Mouse (Mus musculus) MEL (cell line): ENCODE results near the gene Veph1.

ENCODE experiments used
- BHLHE40 ChIP-seq: IDR thresholded peaks from 2 replicates; pipeline ENCODE4 v1.6.1; 2012; ENCODE audit warnings: low read depth, mild to moderate bottlenecking, inconsistent platforms, low read length, improper control_type of control experiment, borderline replicate concordance
- CTCF ChIP-seq, 3 experiments: IDR thresholded peaks in 2 of 3; conservative IDR thresholded peaks in 1 of 3; 2 replicates each; pipeline ENCODE4 v1.5.1; 2011 to 2012; ENCODE audit warnings: low read length in 3 of 3, low read depth in 2 of 3, mild to moderate bottlenecking in 2 of 3, improper control_type of control experiment in 1 of 3, inconsistent platforms in 1 of 3, mixed read lengths in 1 of 3, moderate library complexity in 1 of 3; ENCODE audit not compliant: control insufficient read depth in 1 of 3, insufficient read depth in 1 of 3, poor library complexity in 1 of 3, severe bottlenecking in 1 of 3
- EP300 ChIP-seq, 2 experiments: IDR thresholded peaks; 2 replicates each; pipeline ENCODE4 v1.6.1; 2011; ENCODE audit warnings: improper control_type of control experiment in 2 of 2, low read length in 2 of 2, low read depth in 1 of 2, mild to moderate bottlenecking in 1 of 2
- ETS1 ChIP-seq: IDR thresholded peaks from 2 replicates; pipeline ENCODE4 v1.6.1; 2012; ENCODE audit warnings: low read depth, mild to moderate bottlenecking, inconsistent platforms, low read length, improper control_type of control experiment, moderate library complexity
- GATA1 ChIP-seq: IDR thresholded peaks from 2 replicates; pipeline ENCODE4 v1.6.1; 2011; ENCODE audit warnings: low read depth, low read length, improper control_type of control experiment
- MYB ChIP-seq: IDR thresholded peaks from 2 replicates; pipeline ENCODE4 v1.6.1; 2011; ENCODE audit warnings: mild to moderate bottlenecking, low read depth, low read length, improper control_type of control experiment
- NELFE ChIP-seq: IDR thresholded peaks from 2 replicates; pipeline ENCODE4 v1.6.1; 2011; ENCODE audit warnings: low read depth, low read length, improper control_type of control experiment
- NRF1 ChIP-seq: IDR thresholded peaks from 2 replicates; pipeline ENCODE4 v1.6.1; 2014; ENCODE audit warnings: low read depth, mild to moderate bottlenecking, inconsistent platforms, low read length, improper control_type of control experiment, moderate library complexity; ENCODE audit not compliant: poor library complexity, insufficient read depth, severe bottlenecking
- POLR2A ChIP-seq, 2 experiments: IDR thresholded peaks; 2 replicates each; pipeline ENCODE4 v1.6.1; 2011 to 2012; ENCODE audit warnings: low read length in 2 of 2, mild to moderate bottlenecking in 2 of 2, control low read depth in 1 of 2, improper control_type of control experiment in 1 of 2, low read depth in 1 of 2, moderate library complexity in 1 of 2; ENCODE audit not compliant: control insufficient read depth in 1 of 2, insufficient read depth in 1 of 2, poor library complexity in 1 of 2
- SMC3 ChIP-seq: IDR thresholded peaks from 2 replicates; pipeline ENCODE4 v1.6.1; 2011; ENCODE audit warnings: low read depth, low read length, improper control_type of control experiment
- TAL1 ChIP-seq: IDR thresholded peaks from 2 replicates; pipeline ENCODE4 v1.6.1; 2012; ENCODE audit warnings: mild to moderate bottlenecking, inconsistent platforms, low read length, moderate library complexity, mixed read lengths
- TCF12 ChIP-seq: IDR thresholded peaks from 2 replicates; pipeline ENCODE4 v1.6.1; 2014; ENCODE audit warnings: low read depth, mild to moderate bottlenecking, inconsistent platforms, low read length, improper control_type of control experiment, moderate library complexity
- USF1 ChIP-seq: IDR thresholded peaks from 2 replicates; pipeline ENCODE4 v1.6.1; 2014; ENCODE audit warnings: low read depth, mild to moderate bottlenecking, inconsistent platforms, low read length, improper control_type of control experiment, moderate library complexity
- ZC3H11A ChIP-seq: IDR thresholded peaks from 2 replicates; pipeline ENCODE4 v1.6.1; 2012; ENCODE audit warnings: low read depth, mild to moderate bottlenecking, inconsistent platforms, low read length, improper control_type of control experiment

GRCm38 (mm10) chr3:66310586-66310985 is 13.9 kb upstream of the Veph1 start:
- TF ChIP-seq TCF12 (no peak), GATA1 (no peak), CTCF (IDR thresholded peaks at IDR 0.05 in 2 of 3, conservative IDR thresholded peaks at IDR 0.05 in 1 of 3; ENCODE audit: control insufficient read depth in 1 of 3, insufficient read depth in 1 of 3, low read depth in 2 of 3, low read length in 3 of 3, poor library complexity in 1 of 3, severe bottlenecking in 1 of 3) (no peak), NRF1 (no peak), POLR2A (IDR thresholded peaks at IDR 0.05; ENCODE audit: control insufficient read depth in 1 of 2, insufficient read depth in 1 of 2, low read depth in 1 of 2, low read length in 2 of 2, poor library complexity in 1 of 2) (no peak), SMC3 (no peak), NELFE (no peak), MYB (no peak), USF1 (no peak), ZC3H11A (no peak), ETS1 (no peak), TAL1 (no peak), BHLHE40 (no peak), EP300 (IDR thresholded peaks at IDR 0.05; ENCODE audit: low read depth in 1 of 2, low read length in 2 of 2) (no peak)
